Mouse (Mus musculus): ENCODE results near the gene Zfp592. TPM values are rescaled to one million over a fixed set of nuclear protein-coding genes. Genes with fewer than 3 reads are reported as not detected.
"Not testable (repeated sequence)": the region's sequence is repeated elsewhere in the genome, so short reads cannot be mapped to it uniquely, and the experiment has no call there.

The Zfp592 gene
- polyA plus RNA-seq, 1 experiment from 2014 or later = 6.1 TPM

DNA sequence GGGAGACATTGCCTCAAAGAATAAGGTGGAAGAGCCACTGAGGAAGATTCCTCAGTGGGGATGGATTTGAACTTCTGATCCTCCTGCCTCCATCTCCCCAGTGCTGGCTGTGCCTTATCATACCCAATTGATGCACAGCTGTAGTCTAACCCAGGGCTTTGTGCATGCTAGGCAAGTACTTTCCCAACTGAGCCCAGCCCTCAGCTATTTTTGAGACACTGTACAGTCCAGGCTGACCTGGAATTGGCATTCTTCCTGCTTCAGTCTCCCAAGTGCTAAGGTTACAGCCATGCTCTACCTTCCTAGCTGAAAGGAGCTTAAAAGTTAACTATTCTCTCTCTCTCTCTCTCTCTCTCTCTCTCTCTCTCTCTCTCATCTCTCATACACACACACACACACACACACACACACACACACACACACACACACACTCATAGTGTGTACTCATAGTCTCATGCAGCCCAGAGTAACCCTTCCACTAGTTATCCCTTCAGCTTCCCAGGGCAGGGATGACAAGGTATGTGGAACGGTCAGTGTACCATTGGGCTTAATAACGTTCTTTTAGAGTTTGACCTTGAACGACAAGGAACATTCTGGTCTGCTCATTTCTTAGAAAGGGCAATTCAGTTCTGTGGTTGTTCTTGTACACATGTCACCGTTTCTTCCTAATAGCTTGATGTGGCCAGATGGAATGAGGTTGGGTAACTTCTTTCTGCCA, 20.4 kb upstream of the Zfp592 start:
- not testable (repeated sequence) for DNase-seq; H3K4me3 ChIP-seq (replicated peaks); H3K4me2 ChIP-seq; H3K27ac ChIP-seq; H3K36me3 ChIP-seq; ATAC-seq (ENCODE audit: low read depth); H3K4me1 ChIP-seq (replicated peaks); H3K9ac ChIP-seq; H3K27me3 ChIP-seq; H3K9me3 ChIP-seq (replicated peaks)
- 56% methylated on average over 4 of the region's 4 CpGs for WGBS (ENCODE audit: insufficient replicate concordance)

DNA sequence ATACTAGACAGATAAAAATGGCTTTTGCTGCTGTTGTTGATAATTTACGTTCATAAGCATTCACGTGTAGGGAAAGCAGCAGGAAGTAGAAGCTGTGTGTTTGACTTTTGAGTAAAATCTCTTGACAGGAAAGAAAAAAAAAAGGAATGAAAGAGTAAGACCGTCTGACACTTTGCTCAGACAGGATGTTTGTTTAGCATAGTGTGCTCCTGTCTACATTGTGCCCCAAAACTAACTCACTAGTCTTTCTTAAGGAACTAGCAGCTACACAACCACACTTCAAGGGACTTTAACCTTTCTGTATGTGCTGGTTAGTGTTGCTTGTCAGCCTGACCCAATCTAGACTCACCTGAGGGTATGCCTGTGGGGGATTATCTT, 19.9 kb upstream of the Zfp592 start:
- H3K9me3 ChIP-seq (replicated peaks); ATAC-seq (ENCODE audit: low read depth); H3K27ac ChIP-seq; H3K27me3 ChIP-seq; H3K4me1 ChIP-seq (replicated peaks); H3K4me2 ChIP-seq; H3K9ac ChIP-seq; DNase-seq; H3K4me3 ChIP-seq (replicated peaks); H3K36me3 ChIP-seq: not testable (repeated sequence)
- WGBS (ENCODE audit: insufficient replicate concordance) = 14% methylated on average over 3 of the region's 3 CpGs

DNA sequence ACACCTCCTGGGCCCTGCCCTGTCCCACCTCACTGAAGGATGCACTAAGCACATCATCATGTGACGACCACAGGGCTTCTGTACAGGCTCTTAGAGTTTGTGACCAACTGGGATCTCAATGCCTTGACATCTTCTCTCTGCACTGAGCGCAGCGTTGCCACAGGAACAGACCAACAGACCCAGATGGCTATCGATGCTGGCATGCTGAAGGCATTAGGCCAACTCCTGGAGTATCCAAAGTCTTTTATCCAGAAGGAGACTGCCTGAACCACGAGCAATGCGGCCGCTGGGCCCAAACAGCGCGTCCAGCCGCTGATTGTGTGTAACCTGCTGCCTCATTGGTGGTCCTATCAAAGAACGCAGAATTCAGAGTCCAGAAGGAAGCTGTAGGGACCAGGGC, 12.9 kb upstream of the Zfp592 start:
- 84% methylated on average over 11 of the region's 11 CpGs for whole genome bisulfite sequencing (ENCODE audit: insufficient replicate concordance)
- no peak for ATAC-seq (ENCODE audit: low read depth)
- DNase-seq = no peak

GRCm38 (mm10) chr7:80986458-80987187, 6.9 kb upstream of the Zfp592 start:
- H3K4me2 ChIP-seq = peak overlapping the region; percentile 33
- DNase-seq = no peak
- 6% methylated on average over 6 of the region's 6 CpGs for WGBS (ENCODE audit: insufficient replicate concordance)

More for the DNA sequence above, 12.9 kb upstream of the Zfp592 start:
- Histone ChIP-seq H3K36me3 (no peaks in the 10 kb centered on the region), H3K4me3 (replicated peaks) (no peak overlapping the region), H3K4me1 (replicated peaks) (no peaks in the 10 kb centered on the region; the same call in 1 of the 2 replicates), H3K4me2 (no peak overlapping the region), H3K9me3 (replicated peaks) (no peaks in the 10 kb centered on the region), H3K27me3 (peaks cover 4% of the 10 kb centered on the region; the same call in 1 of the 2 replicates), H3K27ac (no peak overlapping the region), H3K9ac (no peak overlapping the region)

DNA sequence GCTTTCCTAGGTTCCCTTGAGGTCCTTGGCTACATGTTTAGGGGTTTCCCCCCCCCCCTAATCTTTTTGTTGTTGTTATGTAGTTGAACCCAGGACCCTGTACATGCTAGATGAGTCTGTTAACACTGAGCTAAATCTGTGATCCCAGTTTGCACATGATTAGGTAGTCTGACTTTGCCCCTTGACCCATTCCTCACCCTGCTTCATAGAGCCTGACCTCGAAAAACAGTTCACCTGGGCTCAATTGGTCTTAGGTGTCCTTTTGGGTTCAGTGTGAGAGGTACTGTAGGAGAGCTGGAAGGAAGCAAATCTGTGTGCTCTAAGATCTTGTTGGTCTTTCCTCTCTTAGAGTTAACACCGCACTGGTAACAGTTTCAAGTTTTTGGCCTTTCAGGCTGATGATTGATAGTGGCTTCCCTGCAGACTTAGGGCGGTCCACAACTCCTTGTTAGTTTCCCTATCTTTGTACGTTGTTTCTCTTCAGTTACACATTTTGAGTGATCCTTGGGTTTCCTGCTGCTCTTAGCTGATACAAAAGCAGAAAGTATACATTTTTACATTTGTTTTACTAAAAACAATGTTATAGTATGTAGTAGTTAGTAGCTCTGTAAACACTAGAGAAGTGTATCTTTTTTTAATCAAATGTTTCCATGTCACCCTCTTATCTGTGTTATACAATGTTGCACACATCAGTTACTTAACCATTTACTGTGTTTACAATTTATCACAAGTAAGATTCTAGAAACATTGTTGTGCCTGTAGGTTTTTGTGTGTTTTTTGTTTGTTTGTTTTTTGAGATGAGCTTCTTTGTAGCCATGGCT, 5.5 kb upstream of the Zfp592 start:
- Histone ChIP-seq H3K9ac (no peak overlapping the region), H3K27me3 (no peaks in the 10 kb centered on the region), H3K27ac (peak overlapping the region; percentile 77), H3K4me3 (replicated peaks) (no peak overlapping the region), H3K4me1 (replicated peaks) (peaks cover 67% of the 10 kb centered on the region), H3K9me3 (replicated peaks) (no peaks in the 10 kb centered on the region), H3K36me3 (no peaks in the 10 kb centered on the region), H3K4me2 (peak overlapping the region; percentile 16; the same call in 1 of the 2 replicates)
- no peak for DNase-seq
- WGBS (ENCODE audit: insufficient replicate concordance) = 16% methylated on average over 4 of the region's 4 CpGs
- peak; percentile 47 for ATAC-seq (ENCODE audit: low read depth)

More at GRCm38 (mm10) chr7:80986458-80987187, 6.9 kb upstream of the Zfp592 start:
- no peaks in the 10 kb centered on the region for H3K27me3 ChIP-seq
- peak overlapping the region; percentile 14 for H3K9ac ChIP-seq
- no peaks in the 10 kb centered on the region for H3K36me3 ChIP-seq
- no peaks in the 10 kb centered on the region for H3K9me3 ChIP-seq (replicated peaks)
- H3K4me3 ChIP-seq (replicated peaks) = no peak overlapping the region
- peaks cover 56% of the 10 kb centered on the region for H3K4me1 ChIP-seq (replicated peaks)
- H3K27ac ChIP-seq = peak overlapping the region; percentile 77
- peak; percentile 64 for ATAC-seq (ENCODE audit: low read depth)

- Histone ChIP-seq H3K9ac (no peak overlapping the region), H3K36me3 (no peaks in the 10 kb centered on the region), H3K9me3 (replicated peaks) (no peaks in the 10 kb centered on the region), H3K27me3 (no peaks in the 10 kb centered on the region), H3K4me1 (replicated peaks) (peaks cover 79% of the 10 kb centered on the region), H3K4me3 (replicated peaks) (no peak overlapping the region), H3K27ac (no peak overlapping the region), H3K4me2 (no peak overlapping the region)
- ATAC-seq (ENCODE audit: low read depth) = no peak
- DNase-seq = no peak
- WGBS (ENCODE audit: insufficient replicate concordance) = 59% methylated on average over 6 of the region's 6 CpGs
Measured at GRCm38 (mm10) chr7:80990276-80990675, 3.2 kb upstream of the Zfp592 start.

DNA sequence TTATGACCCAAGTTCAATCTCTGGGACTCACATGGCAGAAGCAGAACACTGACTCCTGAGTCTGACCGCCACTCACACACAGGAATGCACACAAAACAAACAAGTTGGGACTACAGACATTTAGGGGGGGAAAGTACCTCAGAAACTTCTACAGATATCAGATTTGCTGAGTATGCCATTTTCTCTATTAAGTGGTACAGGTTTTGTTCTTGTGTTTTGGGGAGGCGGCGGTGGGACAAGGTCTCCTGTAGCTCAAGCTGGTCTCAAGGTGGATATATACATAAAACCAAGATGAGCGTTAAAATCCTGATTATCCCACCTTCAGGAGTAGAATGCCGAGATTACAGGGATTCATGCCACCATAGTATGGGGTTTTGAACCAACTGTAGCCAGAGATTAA, 1.9 kb upstream of the Zfp592 start:
- ATAC-seq (ENCODE audit: low read depth) (no peak), DNase-seq (no peak)
- Histone ChIP-seq H3K4me1 (replicated peaks) (peaks cover 83% of the 10 kb centered on the region), H3K27me3 (no peaks in the 10 kb centered on the region), H3K4me3 (replicated peaks) (peak overlapping the region; percentile 99), H3K36me3 (no peaks in the 10 kb centered on the region), H3K27ac (0 out of 2 replicates have a peak overlapping the region, but pooled peaks have one; percentile 24), H3K9me3 (replicated peaks) (no peaks in the 10 kb centered on the region), H3K9ac (peak overlapping the region; percentile 94; the same call in 1 of the 2 replicates), H3K4me2 (peak overlapping the region; percentile 96)
- 92% methylated on average over 5 of the region's 5 CpGs for WGBS (ENCODE audit: insufficient replicate concordance)

DNA sequence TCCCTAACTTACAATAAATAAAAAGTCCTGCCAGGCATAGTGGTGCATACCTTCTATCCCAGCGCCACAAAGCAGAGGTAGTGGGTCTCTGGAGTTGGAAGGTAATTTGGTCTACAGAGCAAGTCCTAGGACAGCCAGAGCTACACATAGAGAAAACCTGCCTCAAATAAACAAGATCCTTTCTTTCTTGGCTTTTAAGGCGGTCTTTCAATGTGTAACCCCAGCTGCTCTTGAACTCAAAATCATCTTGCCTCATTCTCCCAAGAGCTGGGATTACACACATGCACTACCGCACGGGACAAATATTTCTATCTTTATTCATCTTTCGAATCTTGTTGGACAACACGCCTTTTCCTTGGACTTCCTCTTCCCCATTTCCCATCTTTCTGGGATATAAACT, 1.4 kb upstream of the Zfp592 start:
- ATAC-seq (ENCODE audit: low read depth) (no peak), DNase-seq (no peak)
- peak overlapping the region; percentile 91; the same call in 1 of the 2 replicates for H3K27ac ChIP-seq
- no peaks in the 10 kb centered on the region for H3K36me3 ChIP-seq
- no peaks in the 10 kb centered on the region for H3K27me3 ChIP-seq
- H3K9ac ChIP-seq = peak overlapping the region; percentile 94
- H3K4me1 ChIP-seq (replicated peaks) = peaks cover 83% of the 10 kb centered on the region
- H3K4me3 ChIP-seq (replicated peaks) = peak overlapping the region; percentile 99
- H3K9me3 ChIP-seq (replicated peaks) = no peaks in the 10 kb centered on the region
- peak overlapping the region; percentile 96 for H3K4me2 ChIP-seq
- WGBS (ENCODE audit: insufficient replicate concordance) = 59% methylated on average over 6 of the region's 6 CpGs

DNA sequence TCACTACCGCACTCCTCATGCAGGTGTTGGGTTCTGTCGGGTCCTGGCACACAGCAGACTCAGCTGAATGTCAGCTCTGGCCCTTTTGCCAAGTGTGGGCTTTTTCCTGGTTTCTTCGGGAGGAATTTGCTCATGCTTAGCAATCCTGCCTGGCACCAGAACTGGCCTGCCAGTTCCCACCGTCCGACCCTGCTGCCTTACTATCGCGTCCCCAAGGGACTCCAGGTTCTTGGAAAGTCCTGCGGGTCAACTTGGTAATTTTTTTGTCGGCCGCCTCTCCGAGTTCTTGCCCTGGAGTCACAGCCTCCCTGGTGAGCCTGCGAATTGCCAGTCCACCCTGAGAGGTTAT, 876 bp upstream of the Zfp592 start:
- peaks cover 83% of the 10 kb centered on the region for H3K4me1 ChIP-seq (replicated peaks)
- H3K9me3 ChIP-seq (replicated peaks) = no peaks in the 10 kb centered on the region
- H3K36me3 ChIP-seq = no peaks in the 10 kb centered on the region
- H3K9ac ChIP-seq = peak overlapping the region; percentile 94
- DNase-seq (no peak), ATAC-seq (ENCODE audit: low read depth) (no peak)
- H3K27me3 ChIP-seq = no peaks in the 10 kb centered on the region
- peak overlapping the region; percentile 91 for H3K27ac ChIP-seq
- H3K4me2 ChIP-seq = peak overlapping the region; percentile 96
- H3K4me3 ChIP-seq (replicated peaks) = peak overlapping the region; percentile 99
- 1% methylated on average over 12 of the region's 12 CpGs for WGBS (ENCODE audit: insufficient replicate concordance)

- H3K9me3 ChIP-seq (replicated peaks) = no peaks in the 10 kb centered on the region
- H3K4me3 ChIP-seq (replicated peaks) = peak overlapping the region; percentile 99
- peak; percentile 66 for ATAC-seq (ENCODE audit: low read depth)
- H3K4me2 ChIP-seq = peak overlapping the region; percentile 96
- peak overlapping the region; percentile 91 for H3K27ac ChIP-seq
- DNase-seq = no peak
- 0 out of 2 replicates have a peak, but pooled peaks cover 3% of the 10 kb centered on the region for H3K36me3 ChIP-seq
- peak overlapping the region; percentile 94 for H3K9ac ChIP-seq
- under 1% methylated on average over 57 of the region's 58 CpGs for WGBS (ENCODE audit: insufficient replicate concordance)
- H3K27me3 ChIP-seq = no peaks in the 10 kb centered on the region
- peaks cover 80% of the 10 kb centered on the region for H3K4me1 ChIP-seq (replicated peaks)
Measured at GRCm38 (mm10) chr7:80993834-80994662, 567 bp downstream of the Zfp592 start.

All from liver, embryonic 13.5 days (tissue).